Mouse (Mus musculus) brain, embryonic 14.5 days (tissue): Measurements from ENCODE around the gene Cdc14b.

ENCODE experiments used
- CTCF ChIP-seq: fragments of 200-500 bp; IDR thresholded peaks from 2 replicates; pipeline ENCODE4 v1.5.1; 2012; ENCODE audit warnings: inconsistent platforms, mild to moderate bottlenecking, moderate library complexity, borderline replicate concordance; ENCODE audit not compliant: insufficient read depth, insufficient read length; ENCODE audit errors: extremely low read depth
- POLR2A ChIP-seq: fragments of 200-500 bp; IDR thresholded peaks from 2 replicates; pipeline ENCODE4 v1.6.1; 2012; ENCODE audit warnings: mild to moderate bottlenecking, inconsistent platforms, borderline replicate concordance; ENCODE audit not compliant: poor library complexity, insufficient read depth, insufficient read length, severe bottlenecking; ENCODE audit errors: extremely low read depth

DNA sequence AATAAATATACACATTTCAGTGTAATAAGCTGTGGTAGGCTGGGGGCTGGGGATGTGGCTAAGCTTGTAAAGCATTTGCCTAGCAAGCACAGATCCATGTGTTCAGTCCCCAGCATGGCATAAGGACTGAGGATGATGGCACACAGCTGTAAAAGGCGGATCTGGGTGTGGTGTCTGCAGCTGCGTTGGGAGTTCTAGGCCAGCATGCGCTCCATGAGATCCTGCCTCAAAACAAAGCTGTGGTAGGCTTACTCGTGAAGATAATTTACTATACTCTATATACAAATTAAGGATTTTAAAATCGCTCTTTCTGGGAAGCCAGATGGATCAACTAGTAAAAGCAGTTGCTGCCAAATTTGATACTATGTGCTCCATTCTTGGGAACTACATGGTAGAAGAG, 60.2 kb downstream of the Cdc14b start:
- no peak for TF ChIP-seq POLR2A
- TF ChIP-seq CTCF, result no peak
